Mouse (Mus musculus) kidney, postnatal 10 days (tissue): ENCODE results near the gene Lingo1.

Experiments
- DNase-seq: peaks from one replicate; pipeline ENCODE4 v3.0.0; 2021; ENCODE audit warnings: mixed read lengths

The Lingo1 gene

DNA sequence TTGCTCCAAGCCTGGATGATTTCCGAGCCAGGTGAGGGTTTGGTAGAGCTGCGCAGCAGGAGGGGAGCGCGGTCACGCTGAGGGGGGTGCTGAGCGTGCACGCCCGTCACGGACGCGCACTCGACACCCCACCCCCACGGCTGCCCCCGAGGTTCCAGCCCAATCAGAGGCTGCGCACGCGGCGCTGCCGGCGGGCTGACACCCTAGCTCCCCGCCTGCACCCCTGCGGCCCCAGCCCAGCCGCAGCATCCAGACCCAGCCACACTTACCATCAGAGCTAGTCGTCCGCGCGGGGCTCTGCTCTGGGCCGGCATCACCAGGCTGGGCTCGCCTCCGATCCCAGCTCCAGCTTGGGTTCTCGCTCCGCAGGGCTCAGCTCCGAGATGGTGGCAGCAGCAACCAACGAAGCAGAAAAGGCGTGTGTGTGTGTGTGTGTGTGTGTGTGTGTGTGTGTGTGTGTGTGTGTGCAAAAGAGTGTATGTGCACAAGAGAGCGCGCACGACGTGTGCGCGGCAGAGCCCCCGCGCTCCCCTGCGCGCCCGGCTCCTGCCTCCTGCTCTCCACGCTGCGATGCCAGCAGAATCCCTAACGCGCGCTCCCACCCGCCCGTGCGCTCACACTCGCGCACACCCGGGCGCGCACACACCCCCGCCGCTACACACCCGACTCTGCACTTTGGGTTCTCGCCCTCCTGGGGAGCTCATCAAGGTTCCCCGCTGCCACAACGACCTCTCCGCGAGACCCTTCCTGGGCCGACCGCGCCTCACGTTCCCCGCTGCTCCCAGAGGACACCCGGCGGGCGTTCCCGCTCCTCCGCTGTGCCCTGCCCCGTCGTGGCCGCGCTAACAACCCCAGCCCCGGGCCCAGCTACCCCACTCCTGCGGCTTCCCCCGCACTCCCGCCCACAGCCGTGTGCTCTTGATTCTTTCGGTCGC lies at the start of gene Lingo1:
Gene Lingo1, minus strand, starts transcription at position 748 of the 935 bp plus-strand sequence.
- peak; percentile 23 for DNase-seq

DNA sequence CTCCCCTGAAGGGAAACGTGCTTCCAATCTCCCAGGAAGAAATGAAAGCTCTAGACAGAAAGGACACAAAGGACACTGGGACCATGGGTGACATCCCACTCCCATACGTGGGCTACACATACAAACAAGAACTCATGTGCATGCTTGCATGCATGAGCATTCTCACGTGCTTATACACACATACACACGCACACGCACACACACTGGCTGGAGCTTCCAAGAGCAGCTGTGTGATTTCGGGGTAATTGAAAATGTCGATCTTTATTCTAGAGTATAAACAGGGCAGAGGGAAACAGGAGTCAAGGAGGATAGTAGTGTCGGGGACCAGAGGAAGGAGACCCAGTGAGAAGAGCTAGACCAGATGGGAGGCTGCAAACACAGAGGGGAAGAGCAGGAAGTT lies 48.4 kb upstream of the Lingo1 start:
- DNase-seq = no peak

DNA sequence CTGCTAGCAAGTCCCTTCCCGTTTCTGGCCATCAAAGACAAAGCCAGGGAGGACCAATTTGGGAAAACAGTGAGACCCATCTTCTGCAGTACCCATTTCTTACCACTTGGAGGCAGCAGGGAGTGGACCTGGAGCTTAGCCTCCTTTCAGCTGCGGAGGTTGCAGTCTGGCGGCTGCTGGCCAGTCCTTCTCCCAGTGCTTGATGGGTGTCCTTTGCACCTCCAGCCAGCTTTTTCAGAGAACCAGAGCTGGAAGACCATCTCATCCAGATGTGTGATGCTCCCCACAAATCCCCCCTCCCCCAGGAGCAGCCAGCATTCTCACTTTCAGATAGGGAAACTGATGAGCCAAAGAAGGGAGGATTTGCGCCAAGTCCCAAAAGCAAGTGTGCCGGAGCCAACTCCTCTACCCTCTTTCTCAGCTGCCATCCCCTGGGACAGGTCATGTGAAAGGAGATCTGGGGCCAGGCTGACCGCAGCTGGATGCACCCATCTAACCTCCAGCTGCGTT lies 47.5 kb upstream of the Lingo1 start:
- DNase-seq = peak; percentile 87

DNA sequence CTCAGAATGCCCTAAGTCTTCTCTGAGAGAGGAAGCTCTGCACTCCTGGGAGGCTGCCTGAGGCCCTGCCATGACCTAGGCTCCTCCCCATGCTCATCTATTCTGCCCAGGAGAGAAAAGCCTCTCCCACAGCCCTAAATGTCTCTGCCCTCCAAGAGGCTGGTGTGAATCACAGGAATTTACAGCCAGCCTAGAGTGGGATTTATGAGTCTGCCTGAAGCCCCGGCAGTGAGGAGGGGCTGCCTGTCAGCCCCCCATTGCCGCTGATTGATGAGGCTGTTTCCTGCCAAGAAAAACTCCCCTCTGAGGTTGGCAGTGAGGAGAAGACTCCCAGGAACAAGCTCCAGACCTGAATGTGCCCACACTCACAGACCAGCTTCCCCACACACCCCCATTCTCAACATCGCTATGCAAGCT lies 46.0 kb upstream of the Lingo1 start:
- no peak for DNase-seq

- DNase-seq = no peak
Observed at GRCm38 (mm10) chr9:56841864-56842263, 45.6 kb upstream of the Lingo1 start.

DNA sequence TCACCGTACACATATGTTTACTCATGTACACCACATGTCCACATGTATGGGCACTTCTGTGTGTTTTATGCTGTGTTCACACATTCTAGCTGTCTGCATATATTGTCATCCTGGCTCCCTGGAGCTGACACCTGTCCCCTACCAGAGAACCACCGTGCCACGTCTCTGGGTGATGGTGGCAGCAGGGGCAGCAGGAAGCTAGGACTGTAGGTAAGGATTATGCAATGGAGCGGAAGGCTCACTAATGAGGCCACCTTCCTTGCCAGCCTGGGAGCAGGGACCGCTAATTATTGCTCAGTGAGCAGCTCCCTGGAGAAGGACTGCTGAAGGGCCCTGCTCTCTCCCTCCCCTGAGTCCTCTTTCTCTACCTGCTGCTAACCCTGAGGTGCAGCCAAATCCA lies 44.5 kb upstream of the Lingo1 start:
- no peak for DNase-seq

DNA sequence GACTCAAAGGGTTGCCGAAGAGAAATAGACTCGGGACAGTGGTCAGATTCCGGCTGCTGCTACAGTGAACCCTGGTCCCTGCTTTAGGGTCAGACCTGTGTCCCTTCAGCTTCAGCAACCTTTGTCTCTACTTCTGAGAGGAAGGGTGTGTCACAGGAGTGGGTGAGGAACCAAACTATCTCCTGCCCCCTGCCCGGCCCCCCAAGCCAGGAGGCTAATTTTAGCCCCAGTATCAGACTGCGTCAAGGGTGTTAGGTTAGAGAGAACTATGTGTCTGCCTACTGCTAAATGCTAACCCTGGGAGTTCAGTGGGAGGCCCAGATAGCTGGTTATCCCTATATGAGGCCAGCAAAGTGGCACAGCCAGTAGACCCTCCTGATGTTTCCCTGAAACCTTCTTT lies 38.9 kb upstream of the Lingo1 start:
- no peak for DNase-seq

DNA sequence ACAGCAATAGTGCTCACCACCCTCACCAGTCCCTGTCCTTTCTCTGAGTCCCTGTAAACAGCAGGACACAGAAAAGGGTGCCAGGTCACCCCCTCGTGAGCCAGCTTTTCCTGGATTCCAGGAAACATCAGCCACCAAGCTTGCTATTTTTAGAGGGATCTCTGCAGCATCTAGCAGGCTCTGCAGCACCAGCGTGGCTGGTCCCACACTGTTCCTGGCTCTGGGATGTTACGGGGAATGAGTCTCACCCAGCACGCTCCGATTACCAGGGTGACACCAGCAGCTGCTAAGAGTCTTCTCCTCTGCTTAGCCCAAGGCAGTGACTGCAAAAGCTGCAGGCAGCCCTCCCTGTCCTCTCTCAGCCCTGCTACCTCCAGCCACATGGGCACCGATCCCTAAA lies 36.6 kb upstream of the Lingo1 start:
- no peak for DNase-seq

DNA sequence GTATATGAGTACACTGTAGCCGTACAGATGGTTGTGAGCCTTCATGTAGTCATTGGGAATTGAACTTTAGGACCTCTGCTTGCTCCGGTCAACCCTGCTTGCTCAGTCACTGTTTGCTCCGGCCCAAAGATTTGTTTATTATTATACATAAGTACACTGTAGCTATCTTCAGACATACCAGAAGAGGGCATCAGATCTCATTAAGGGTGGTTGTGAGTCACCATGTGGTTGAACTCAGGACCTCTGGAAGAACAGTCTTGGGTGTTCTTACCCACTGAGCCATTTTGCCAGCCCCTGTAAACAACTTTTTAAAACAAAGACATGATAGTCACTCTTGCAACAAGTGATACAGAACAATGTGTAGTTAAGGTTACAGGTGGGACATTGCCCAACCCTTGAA lies 35.6 kb upstream of the Lingo1 start:
- DNase-seq = no peak

- peak; percentile 54 for DNase-seq
Observed at GRCm38 (mm10) chr9:56830162-56830561, 33.9 kb upstream of the Lingo1 start.

DNA sequence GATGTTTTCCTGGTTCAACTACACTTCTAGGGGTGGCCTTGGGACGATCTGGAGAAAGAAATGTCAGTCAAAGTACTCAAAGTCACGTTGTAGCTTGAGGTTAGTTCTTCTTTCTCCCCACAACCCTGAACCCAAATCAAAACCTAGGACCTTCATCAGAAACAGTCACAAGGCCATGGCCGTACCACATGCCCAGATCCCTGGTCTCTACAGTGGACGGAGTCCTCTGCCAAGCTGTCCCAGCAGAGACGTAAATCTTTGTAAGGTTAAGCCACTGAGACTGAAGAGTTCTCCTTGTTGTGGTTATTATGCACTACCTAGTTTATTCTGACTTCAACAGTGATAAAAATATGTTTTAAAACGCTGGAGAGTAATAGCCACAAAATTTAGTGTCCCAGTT lies 32.6 kb upstream of the Lingo1 start:
- DNase-seq = no peak

- no peak for DNase-seq
Observed at GRCm38 (mm10) chr9:56828146-56828545, 31.9 kb upstream of the Lingo1 start.

- no peak for DNase-seq
Observed at GRCm38 (mm10) chr9:56825476-56826213, 29.4 kb upstream of the Lingo1 start.

DNA sequence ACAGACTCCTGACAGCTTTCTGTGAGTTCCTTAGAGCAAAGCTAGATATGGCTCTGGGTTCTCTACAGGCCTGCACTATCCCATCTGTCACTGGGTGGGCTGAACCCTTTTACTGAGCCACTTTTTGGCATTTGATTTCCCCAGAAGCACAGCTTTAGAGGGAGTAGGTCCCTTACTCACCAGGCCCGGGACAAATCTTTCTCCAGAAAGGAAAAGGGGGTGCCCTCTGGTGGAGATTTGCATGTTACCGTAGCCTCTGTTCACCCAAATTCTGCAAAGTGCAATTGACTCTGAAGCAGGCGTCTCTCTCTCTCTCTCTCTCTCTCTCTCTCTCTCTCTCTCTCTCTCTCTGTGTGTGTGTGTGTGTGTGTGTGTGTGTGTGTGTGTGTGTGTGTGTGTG lies 28.6 kb upstream of the Lingo1 start:
- peak; percentile 56 for DNase-seq

- no peak for DNase-seq
Observed at GRCm38 (mm10) chr9:56810916-56811315, 14.6 kb upstream of the Lingo1 start.

DNA sequence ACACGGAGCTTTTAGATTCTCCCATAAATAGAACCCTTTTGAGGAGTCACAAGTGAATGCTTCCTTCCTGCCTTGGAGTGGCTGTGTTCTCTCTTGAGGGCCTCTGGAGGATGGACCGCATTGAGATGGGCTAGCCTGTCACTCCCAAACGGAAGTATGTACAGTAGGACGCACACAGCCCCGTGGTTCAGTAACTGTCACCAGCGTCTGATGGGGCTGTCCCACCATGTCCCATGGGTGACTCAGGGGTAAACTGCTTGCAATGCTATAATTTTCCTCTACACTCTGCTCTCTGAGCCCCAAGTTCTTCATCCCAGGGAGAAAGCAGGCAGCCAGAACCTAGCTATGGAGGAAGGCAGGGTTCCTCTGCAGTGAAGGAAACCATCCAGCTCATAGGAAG lies 11.7 kb upstream of the Lingo1 start:
- no peak for DNase-seq

DNA sequence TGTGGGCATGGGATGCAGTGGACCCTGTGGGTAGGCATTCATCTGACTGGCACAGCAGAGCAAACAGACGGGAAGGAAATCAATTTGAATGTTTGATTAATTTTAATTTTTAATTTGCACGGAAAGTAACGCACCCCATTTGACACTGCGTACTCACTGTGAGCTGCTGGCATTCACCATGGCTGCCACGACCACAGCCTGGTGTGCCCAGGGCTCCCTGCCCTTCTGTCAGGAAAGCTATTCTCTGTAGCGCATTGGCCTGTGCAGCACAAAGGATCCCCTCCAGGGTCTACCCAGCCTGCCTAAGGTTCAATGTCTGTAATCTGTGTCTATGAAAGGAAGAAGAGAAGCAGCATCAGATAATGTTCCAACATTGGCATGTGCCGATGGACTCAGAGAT lies 6.9 kb upstream of the Lingo1 start:
- DNase-seq = no peak

- peak; percentile 82 for DNase-seq
Observed at GRCm38 (mm10) chr9:56797876-56798275, 1.6 kb upstream of the Lingo1 start.

GRCm38 (mm10) chr9:56796656-56797131 lies 426 bp upstream of the Lingo1 start:
- peak; percentile 24 for DNase-seq

- DNase-seq = no peak
Observed at GRCm38 (mm10) chr9:56791696-56792261, 4.5 kb downstream of the Lingo1 start.

GRCm38 (mm10) chr9:56784576-56784975 lies 11.7 kb downstream of the Lingo1 start:
- DNase-seq = no peak

DNA sequence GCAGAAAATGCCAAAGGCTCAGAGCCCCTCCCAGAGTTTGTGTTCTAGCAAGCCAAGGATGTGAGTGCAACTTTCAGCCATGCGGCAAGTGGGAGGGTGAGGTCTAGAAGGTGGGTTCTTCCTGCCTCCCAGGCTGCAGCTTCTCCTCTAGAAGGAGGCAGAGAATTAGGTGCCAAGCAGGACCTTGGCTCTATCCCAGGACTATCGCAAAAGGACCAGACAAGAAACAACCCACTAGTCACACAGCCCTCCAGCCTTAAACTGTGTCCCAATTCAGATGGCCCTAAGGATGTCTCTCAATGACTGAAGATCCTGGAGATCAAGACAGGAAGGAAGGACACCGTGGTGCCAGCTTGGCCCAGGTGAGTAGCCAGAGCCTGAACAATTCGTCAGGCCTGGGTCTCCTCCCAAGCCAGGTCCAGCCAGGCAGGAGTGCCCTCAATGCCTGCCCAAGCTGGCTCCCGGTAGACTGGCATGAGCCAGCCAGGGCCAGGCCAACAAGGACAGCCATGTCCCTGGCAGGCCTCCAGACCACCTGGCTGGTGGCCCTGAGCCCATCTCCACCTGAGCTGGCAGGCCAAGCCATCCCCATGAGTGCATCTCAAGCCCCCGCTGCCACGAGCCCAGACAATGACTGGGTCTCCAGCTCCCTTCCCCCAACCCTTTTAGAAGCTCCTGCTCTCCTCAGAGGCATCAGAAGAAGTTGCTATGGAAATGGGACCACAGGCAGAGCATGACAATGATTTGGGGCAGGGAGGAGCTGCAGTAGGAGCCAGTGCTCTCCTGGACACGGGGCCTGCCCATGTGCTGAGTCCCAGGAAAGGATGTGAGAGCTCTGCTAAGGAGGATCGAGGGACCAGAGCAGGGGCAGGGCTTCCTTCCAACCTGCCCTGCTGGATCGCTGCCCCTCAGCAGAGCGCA lies 19.1 kb downstream of the Lingo1 start:
- peak; percentile 27 for DNase-seq
